Mouse (Mus musculus): ENCODE results near the gene Msi2.

The Msi2 gene

DNA sequence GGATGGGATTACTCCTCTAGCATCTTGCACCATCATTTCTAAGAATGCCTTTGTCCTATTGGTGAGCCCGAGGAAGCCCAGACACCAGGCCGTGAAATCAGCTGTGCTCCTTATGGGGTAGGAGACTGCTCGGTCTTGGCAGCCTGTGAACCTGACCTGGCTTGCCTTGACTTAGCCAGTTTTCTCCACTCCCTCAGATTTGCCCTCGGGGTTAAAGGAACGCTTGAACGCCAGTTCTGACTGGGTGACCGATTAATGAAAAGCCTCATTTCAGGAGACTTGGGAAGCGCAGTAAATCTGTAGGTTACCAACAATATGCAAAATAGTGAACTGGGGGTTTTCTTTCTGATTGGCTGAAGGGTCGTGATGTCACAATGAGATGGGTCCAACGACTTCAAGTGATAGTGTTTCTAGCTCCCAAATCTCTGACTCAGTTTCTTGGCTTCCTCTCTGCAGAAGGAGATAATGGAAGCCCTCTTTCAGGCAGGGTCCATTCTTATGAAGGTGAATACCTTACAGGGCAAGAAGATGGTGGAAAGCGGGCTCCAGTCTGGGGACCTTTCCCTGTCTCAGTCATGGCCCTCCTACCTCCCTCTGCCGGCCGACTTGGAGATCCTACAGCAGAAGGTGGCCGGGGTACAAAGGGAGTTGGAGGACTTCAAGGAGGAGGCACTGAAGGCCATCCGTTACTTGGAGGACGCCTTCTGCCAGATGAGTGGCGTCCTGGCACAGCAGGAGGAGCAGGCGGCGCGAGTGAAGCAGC is 424.5 kb downstream of the Msi2 start, which contains the start of gene Ccdc182:
TSS of gene Ccdc182 (plus strand) at position 428 of the 763 bp plus-strand sequence.
- DNase-seq = no peak

DNA sequence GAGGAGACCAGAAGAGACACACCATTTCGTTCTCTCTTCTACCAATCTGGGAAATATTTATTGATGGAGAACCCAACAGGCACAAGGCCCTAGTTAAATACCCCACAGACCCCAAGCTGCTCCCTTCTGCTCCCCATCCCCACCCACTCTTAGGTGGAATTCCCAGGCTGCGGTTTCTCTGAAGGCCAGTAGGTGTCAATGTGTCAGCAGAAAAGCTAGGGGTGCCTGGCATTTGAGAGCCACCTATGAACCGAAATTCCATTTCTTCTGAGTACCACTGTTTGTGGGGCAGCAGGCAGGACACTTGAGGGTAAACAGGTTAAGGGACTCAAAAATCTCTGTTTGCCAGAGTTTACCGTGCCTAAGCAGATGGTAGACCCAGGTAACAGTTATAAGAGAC is 426.6 kb downstream of the Msi2 start:
- DNase-seq = no peak

GRCm38 (mm10) chr11:88291245-88291644 is 427.1 kb downstream of the Msi2 start:
- no peak for DNase-seq
